Mouse (Mus musculus) stomach, embryonic 14.5 days (tissue): Measurements from ENCODE around the gene Xpa. TPM values are rescaled to one million over a fixed set of nuclear protein-coding genes. Genes with fewer than 3 reads are reported as not detected.
"Not testable (repeated sequence)": the region's sequence is repeated elsewhere in the genome, so short reads cannot be mapped to it uniquely, and the experiment has no call there.

Experiments used
- ATAC-seq: fragments of 200-750 bp; cut with Nextera tagmentation; 2 replicates; pipeline ENCODE4 v1.8.0; 2017; ENCODE audit warnings: low read depth, moderate TSS enrichment; ENCODE audit not compliant: insufficient number of reproducible peaks, insufficient read depth, low FRiP score
- H3K27ac ChIP-seq: fragments of 300-500 bp; sonication (generic); 2 replicates; pipeline ENCODE4 v1.5.1; 2014; ENCODE audit warnings: mild to moderate bottlenecking, low read length, moderate library complexity, mixed read lengths
- H3K27me3 ChIP-seq: fragments of 300-500 bp; sonication (generic); 2 replicates; pipeline ENCODE4 v1.6.1; 2014; ENCODE audit warnings: low read length, control low read depth, mixed read lengths; ENCODE audit not compliant: control insufficient read depth, insufficient read depth
- H3K36me3 ChIP-seq: fragments of 300-500 bp; sonication (generic); 2 replicates; pipeline ENCODE4 v1.6.1; 2014; ENCODE audit warnings: mild to moderate bottlenecking, control low read depth, low read length, moderate library complexity, mixed read lengths; ENCODE audit not compliant: control insufficient read depth, insufficient read depth
- H3K4me1 ChIP-seq: fragments of 300-500 bp; sonication (generic); 2 replicates; pipeline ENCODE4 v1.6.1; 2014; ENCODE audit warnings: low read length, control low read depth, mixed read lengths; ENCODE audit not compliant: control insufficient read depth, insufficient read depth
- H3K4me2 ChIP-seq: fragments of 300-500 bp; sonication (generic); replicated peaks from 2 replicates; pipeline ENCODE4 v1.6.1; 2014; ENCODE audit warnings: low read depth, low read length, control low read depth
- H3K4me3 ChIP-seq: fragments of 300-500 bp; sonication (generic); 2 replicates; pipeline ENCODE4 v1.5.1; 2014; ENCODE audit warnings: low read depth, low read length, control low read depth
- H3K9ac ChIP-seq: fragments of 300-500 bp; sonication (generic); replicated peaks from 2 replicates; pipeline ENCODE4 v1.6.1; 2014; ENCODE audit warnings: low read depth, mild to moderate bottlenecking, control low read depth, low read length, moderate library complexity, mixed read lengths
- H3K9me3 ChIP-seq: fragments of 300-500 bp; sonication (generic); 2 replicates; pipeline ENCODE4 v1.6.1; 2016; ENCODE audit warnings: low read depth, low read length, control low read depth; ENCODE audit not compliant: control insufficient read depth
- WGBS: fragments of 180-500 bp; shearing (Covaris S2); extraction: QIAGEN DNeasy Blood & Tissue Kit; methylation state at CpG from one replicate; pipeline ENCODE4 v1.1.7; 2014; 5-methylcytosine and 5-hydroxymethylcytosine counted together
- polyA plus RNA-seq: library from polyadenylated mRNA; unstranded; fragments of >200 nt; fragmentation: Nextera tagmentation; extraction: Ambion mirVana; gene quantifications from 2 replicates; pipeline ENCODE4 v1.2.1, GENCODE M21; 2014

Gene Xpa
- polyA plus RNA-seq, 1 experiment from 2014 or later, result 24.5 TPM

GRCm38 (mm10) chr4:46196513-46196912 lies 402 bp upstream of the Xpa start:
- no peak for ATAC-seq

GRCm38 (mm10) chr4:46192011-46192410 lies 4.1 kb downstream of the Xpa start:
- not testable (repeated sequence) for H3K4me3 ChIP-seq, ATAC-seq, H3K4me1 ChIP-seq, H3K4me2 ChIP-seq, H3K27ac ChIP-seq, H3K9ac ChIP-seq, H3K27me3 ChIP-seq, H3K9me3 ChIP-seq
- H3K36me3 ChIP-seq, result peaks cover 12% of the 10 kb centered on the region

More at GRCm38 (mm10) chr4:46196513-46196912, 402 bp upstream of the Xpa start:
- no peaks in the 10 kb centered on the region for H3K9me3 ChIP-seq
- no peaks in the 10 kb centered on the region for H3K27me3 ChIP-seq
- H3K4me1 ChIP-seq, result 0 out of 2 replicates have a peak, but pooled peaks cover 2% of the 10 kb centered on the region
- H3K4me3 ChIP-seq, result peak overlapping the region; percentile 94
- H3K27ac ChIP-seq, result no peak overlapping the region
- WGBS, result 37% methylated on average over 6 of the region's 6 CpGs
- H3K9ac ChIP-seq, result peak overlapping the region; percentile 89; the same call in 1 of the 2 replicates
- H3K36me3 ChIP-seq, result no peaks in the 10 kb centered on the region; the same call in 1 of the 2 replicates
- peak overlapping the region; percentile 85 for H3K4me2 ChIP-seq

DNA sequence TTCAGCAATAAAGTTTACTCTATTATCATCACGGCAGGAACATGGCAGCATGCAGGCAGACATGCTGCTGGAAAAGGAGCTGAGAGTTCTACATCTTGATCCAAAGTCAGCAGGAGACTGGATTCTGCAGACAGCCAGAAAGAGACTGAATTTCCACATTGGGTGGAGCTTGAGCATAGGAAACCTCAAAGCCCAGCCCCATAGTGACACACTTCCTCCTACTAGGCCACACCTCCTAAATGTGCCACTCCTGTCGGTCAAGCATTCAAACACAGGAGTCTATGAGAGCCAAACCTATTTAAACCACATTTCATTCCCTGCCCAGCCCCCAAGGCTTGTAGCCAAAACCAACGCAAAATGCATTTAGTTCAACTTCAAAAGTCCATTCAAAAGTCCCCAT lies 9.6 kb downstream of the Xpa start:
- no peaks in the 10 kb centered on the region for H3K4me1 ChIP-seq
- H3K27ac ChIP-seq, result no peak overlapping the region
- no peak for ATAC-seq
- H3K36me3 ChIP-seq, result peaks cover 48% of the 10 kb centered on the region
- H3K9ac ChIP-seq, result no peak overlapping the region
- H3K9me3 ChIP-seq, result no peaks in the 10 kb centered on the region
- no peak overlapping the region for H3K4me2 ChIP-seq
- H3K27me3 ChIP-seq, result no peaks in the 10 kb centered on the region
- H3K4me3 ChIP-seq, result no peak overlapping the region
- 80% methylated on average over 3 of the region's 3 CpGs for WGBS

- Histone ChIP-seq H3K27me3 (no peaks in the 10 kb centered on the region), H3K36me3 (peaks cover 53% of the 10 kb centered on the region), H3K9me3 (no peaks in the 10 kb centered on the region), H3K4me1 (no peaks in the 10 kb centered on the region), H3K4me2 (no peak overlapping the region), H3K27ac (no peak overlapping the region), H3K9ac (no peak overlapping the region), H3K4me3 (no peak overlapping the region)
- no peak for ATAC-seq
- 71% methylated on average over 9 of the region's 9 CpGs for WGBS
Observed at GRCm38 (mm10) chr4:46185890-46186289, 10.2 kb downstream of the Xpa start.

DNA sequence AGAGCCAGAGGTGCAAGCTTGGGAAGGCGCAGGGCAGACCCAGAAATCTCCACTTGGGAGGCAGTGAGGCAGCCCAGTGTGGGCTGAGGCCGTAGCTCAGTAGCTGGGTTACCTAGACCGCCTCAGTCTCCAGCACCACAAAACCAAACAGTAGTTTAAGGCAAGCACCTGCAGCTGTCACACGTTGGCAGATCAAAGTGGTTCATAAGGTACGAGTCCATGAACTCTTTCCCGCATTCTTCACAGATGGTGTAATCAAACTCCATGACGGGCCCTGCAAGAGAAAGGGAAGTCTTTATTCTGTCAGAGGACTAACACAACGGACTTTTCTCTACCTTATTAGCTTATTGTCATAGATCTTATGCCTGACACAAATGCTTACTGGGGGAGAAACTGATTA lies 10.7 kb downstream of the Xpa start:
- no peaks in the 10 kb centered on the region for H3K27me3 ChIP-seq
- H3K4me3 ChIP-seq, result no peak overlapping the region
- peaks cover 53% of the 10 kb centered on the region for H3K36me3 ChIP-seq
- WGBS, result 49% methylated on average over 8 of the region's 8 CpGs
- ATAC-seq, result no peak
- H3K9ac ChIP-seq, result no peak overlapping the region
- no peak overlapping the region for H3K4me2 ChIP-seq
- H3K27ac ChIP-seq, result no peak overlapping the region
- H3K4me1 ChIP-seq, result no peaks in the 10 kb centered on the region
- H3K9me3 ChIP-seq, result no peaks in the 10 kb centered on the region

- peaks cover 50% of the 10 kb centered on the region for H3K36me3 ChIP-seq
Observed at GRCm38 (mm10) chr4:46182181-46182580, 13.9 kb downstream of the Xpa start.

GRCm38 (mm10) chr4:46181168-46181567 lies 14.9 kb downstream of the Xpa start:
- no peaks in the 10 kb centered on the region for H3K4me1 ChIP-seq
- no peak overlapping the region for H3K4me2 ChIP-seq
- no peak overlapping the region for H3K9ac ChIP-seq
- ATAC-seq, result no peak
- no peak overlapping the region for H3K27ac ChIP-seq
- no peaks in the 10 kb centered on the region for H3K9me3 ChIP-seq
- H3K36me3 ChIP-seq, result peaks cover 55% of the 10 kb centered on the region
- 58% methylated on average over 6 of the region's 6 CpGs for WGBS
- H3K27me3 ChIP-seq, result no peaks in the 10 kb centered on the region
- no peak overlapping the region for H3K4me3 ChIP-seq

More at GRCm38 (mm10) chr4:46182181-46182580, 13.9 kb downstream of the Xpa start:
- no peak for ATAC-seq
- H3K27me3 ChIP-seq, result no peaks in the 10 kb centered on the region
- H3K4me2 ChIP-seq, result no peak overlapping the region
- no peak overlapping the region for H3K9ac ChIP-seq
- WGBS, result 87% methylated on average over 7 of the region's 7 CpGs
- no peak overlapping the region for H3K27ac ChIP-seq
- no peaks in the 10 kb centered on the region for H3K4me1 ChIP-seq
- no peaks in the 10 kb centered on the region for H3K9me3 ChIP-seq
- no peak overlapping the region for H3K4me3 ChIP-seq

DNA sequence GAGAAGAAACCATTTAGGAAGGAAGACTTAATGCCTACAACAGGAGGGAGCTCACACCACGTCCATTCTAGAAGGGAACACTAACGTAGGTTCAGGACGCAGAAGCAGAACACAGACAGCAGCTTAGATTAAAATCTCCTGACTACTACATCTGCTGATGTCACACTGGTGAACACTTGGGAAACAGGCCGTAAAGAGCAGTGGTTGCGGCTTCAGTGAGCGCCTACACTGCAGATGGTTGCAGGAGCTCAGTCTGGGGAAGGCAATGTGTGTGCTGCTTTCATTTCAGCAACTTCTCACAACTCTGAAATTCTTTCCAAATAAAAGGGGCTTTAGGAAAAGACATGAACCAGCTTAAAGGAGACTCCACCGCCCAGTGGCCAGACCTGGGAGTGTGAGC lies 18.6 kb downstream of the Xpa start:
- H3K4me2 ChIP-seq, result no peak overlapping the region
- peaks cover 55% of the 10 kb centered on the region for H3K36me3 ChIP-seq
- WGBS, result 91% methylated on average over 7 of the region's 7 CpGs
- H3K4me1 ChIP-seq, result no peaks in the 10 kb centered on the region
- no peak overlapping the region for H3K4me3 ChIP-seq
- H3K9me3 ChIP-seq, result no peaks in the 10 kb centered on the region
- H3K9ac ChIP-seq, result no peak overlapping the region
- H3K27ac ChIP-seq, result no peak overlapping the region
- no peaks in the 10 kb centered on the region for H3K27me3 ChIP-seq
- ATAC-seq, result no peak

- H3K36me3 ChIP-seq, result peaks cover 55% of the 10 kb centered on the region
- 73% methylated on average over 5 of the region's 5 CpGs for whole genome bisulfite sequencing
- no peaks in the 10 kb centered on the region for H3K27me3 ChIP-seq
- no peak for ATAC-seq
- no peaks in the 10 kb centered on the region for H3K9me3 ChIP-seq
- no peaks in the 10 kb centered on the region for H3K4me1 ChIP-seq
- no peak overlapping the region for H3K9ac ChIP-seq
- no peak overlapping the region for H3K4me2 ChIP-seq
- H3K4me3 ChIP-seq, result no peak overlapping the region
- no peak overlapping the region for H3K27ac ChIP-seq
Observed at GRCm38 (mm10) chr4:46177018-46177417, 19.1 kb downstream of the Xpa start.
